Mouse (Mus musculus): ENCODE data around the gene Ppm1l.

Ppm1l gene

DNA sequence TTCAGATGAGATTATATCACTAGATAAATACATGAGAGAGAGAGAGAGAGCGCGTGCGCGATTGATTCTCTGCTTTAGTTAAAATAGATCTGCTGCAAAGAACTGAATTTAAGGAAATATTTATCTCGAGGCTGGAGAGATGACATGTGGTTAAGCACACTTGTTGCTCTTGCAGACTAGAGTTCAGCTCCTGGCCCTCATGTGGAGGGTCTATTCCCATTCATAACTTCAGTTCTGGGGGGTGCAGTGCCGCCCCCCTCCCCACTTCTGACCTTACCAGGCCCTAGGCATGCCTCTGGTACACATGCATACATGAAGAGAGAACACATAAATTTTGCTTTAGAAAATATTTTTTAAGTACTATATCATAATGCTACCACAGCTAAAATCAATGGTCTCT lies 280.6 kb downstream of the Ppm1l start:
- no peak for DNase-seq (ENCODE audit: low spot score in 2 of 2)

DNA sequence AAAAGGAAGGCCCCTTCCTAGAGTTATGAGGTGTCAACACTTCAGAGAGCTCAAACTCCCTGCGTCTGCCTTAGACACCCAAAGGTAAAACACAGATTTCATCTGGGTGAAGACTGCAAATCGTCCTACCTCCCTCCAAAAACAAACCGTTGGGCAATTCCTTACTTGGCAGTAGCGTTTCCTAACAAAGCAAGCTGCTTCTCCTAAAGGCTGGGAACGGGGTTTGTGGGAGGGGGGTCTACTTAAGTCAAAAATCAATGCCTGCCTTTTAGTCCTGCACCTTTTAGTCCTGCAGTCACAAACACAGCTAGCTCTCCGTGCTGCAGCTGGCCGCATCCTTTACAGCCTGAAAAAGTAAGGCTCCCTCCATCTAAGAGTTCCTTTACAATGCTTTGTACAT lies 281.2 kb downstream of the Ppm1l start:
- no peak for DNase-seq (ENCODE audit: low spot score in 2 of 2)

DNA sequence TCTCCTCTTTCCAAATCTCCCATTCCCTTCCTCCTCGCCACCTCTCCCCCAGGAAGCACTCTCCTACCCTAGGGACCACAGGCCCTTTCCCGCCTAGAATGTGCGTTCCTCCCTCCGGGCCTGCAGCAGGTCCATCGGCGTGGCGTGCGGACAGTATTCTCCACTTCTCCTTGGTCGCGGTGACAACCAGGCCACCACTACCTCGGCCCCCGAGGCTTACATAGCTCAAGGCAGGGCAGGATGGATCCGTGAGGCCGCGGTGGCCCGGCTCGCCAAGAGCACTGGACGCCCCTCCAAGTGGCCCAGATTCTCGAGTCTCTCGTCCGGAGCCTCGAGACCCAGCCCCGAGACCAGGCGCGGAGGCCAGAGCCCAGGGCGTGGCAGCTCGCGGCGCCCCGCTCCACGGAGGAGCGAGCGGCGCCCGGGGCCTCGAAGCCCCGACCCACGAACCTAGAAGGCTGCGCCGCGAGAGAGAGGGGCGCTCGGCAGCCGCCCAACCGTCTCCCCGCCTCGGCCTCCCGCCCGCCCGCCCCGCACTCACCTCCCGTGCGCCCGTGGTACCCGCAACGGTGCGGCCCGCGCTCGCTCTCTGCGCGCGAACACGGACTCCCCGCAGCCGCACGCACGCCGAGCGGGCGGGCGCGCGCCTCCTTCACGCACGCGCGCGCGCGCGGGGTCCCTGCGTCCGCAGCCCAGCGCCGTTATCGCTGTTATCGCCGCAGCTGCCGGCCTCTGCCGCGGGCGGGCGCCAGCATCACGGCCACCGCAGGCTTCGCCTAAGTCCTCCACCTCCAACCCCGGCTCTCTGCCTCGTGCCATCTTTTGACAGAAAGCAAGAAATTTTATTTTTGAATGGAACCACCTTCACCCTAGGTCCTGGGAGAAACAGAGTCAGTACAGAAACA lies 281.9 kb downstream of the Ppm1l start, which contains the start of gene B3galnt1:
B3galnt1 (minus strand) TSS at position 700 of the 905 bp plus-strand sequence.
- peak in 1 of 2 experiments; percentile 64 for DNase-seq (ENCODE audit: low spot score in 2 of 2)

DNA sequence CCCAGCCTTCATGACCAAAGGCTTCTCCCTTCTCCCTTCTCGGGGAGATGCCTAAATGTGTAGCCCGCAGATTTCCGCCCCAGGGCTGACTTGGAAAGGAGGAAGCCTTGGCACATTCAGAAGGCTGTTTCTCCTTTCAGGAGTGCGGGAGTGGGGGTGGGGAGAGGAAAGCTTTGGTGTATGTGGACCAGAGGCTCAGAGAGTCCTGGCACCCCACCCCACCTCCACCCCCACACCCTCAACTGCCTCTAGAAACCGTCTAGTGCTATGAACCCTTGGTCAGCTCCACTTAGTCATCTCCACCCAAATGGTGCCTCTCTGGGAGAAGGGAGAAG lies 282.5 kb downstream of the Ppm1l start:
- DNase-seq (ENCODE audit: low spot score in 2 of 2), result no peak

DNA sequence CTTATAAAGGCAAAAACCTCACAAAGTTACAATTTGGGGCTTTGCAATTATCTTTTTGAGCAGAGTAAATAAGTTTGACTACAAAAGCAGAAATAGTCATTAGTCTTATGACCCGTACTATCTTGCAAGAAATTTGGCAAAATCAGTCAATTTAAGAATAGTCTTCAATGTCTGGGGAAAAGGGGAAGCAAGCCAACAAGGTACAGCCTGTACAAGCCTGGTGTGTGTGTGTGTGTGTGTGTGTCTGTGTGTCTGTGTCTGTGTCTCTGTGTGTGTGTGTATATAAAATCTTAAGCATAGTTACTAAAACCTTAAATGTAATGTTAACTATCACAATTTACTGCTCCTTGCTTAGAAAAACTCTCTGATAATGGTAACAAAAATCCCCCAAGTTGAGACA lies 290.3 kb downstream of the Ppm1l start:
- no peak for DNase-seq (ENCODE audit: low spot score in 2 of 2)

DNA sequence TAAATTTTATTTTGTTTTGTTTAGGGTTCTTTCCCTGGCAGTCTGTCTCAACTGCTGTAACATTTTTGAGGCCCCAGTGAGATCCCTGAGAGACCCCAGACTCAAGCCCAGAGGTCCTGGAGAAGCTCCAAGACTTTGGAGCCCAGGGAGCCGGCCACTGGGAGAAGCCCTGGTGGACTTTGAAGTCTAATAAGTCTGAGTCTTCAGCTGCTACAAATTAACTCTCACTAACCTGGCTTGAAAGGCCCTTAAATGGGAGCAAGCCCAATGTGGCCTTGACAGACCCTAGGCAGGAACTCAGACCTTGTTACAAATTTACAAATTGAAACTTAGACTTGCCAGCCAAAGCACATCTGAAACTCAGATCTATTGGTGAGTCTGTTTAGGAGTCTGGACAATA lies 290.8 kb downstream of the Ppm1l start:
- no peak for DNase-seq (ENCODE audit: low spot score in 2 of 2)

DNA sequence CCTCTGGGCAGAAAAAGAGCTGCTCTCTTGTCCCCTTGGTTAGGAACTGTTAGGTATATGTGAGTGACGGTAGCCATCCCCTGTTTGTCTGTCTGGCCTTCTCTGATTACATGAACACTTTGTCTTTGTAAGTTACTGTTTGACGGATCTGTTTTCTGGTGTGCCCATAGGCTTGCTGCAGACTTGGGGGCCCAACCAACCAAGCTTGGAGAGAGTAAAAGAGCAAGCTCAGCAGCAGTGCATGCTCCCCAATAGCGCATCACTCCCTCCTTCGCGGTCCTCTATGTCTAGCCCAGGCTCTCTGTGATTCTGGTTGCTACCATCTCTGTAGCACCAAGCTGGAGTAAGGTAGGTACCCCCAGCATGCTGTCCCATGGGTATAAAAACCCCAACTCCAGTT lies 291.2 kb downstream of the Ppm1l start:
- no peak for DNase-seq (ENCODE audit: low spot score in 2 of 2)

All from left cerebral cortex, adult 9 months (tissue).